Mouse (Mus musculus): ENCODE measurements at regions not wholly inside any gene's neighbourhood (a gene's known extent, or its start where the extent isn't known, plus 50 kb on each side); places are given as distances from the start of the nearest gene placed in this dataset.

DNA sequence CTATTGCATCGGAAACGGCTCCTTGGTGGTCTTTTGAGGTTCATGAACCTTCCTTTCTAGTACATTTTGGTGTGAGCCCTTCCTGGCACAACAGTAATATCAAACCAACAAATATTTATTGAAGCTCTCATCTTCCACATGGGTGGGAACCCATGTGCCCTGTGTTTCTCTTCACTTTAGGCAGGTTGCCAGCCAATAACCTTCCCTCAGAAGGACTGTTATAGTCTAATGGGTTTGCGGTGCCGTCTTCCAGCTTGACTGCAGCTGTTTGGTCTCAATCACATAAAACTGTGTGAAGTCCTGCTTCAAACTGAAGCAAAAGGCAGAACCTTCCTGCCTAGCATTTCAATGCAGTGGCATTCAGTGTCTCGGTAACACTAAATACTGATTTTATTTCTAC is 69.4 kb upstream of the Irak1bp1 start:
- TF ChIP-seq CTCF (IDR thresholded peaks at IDR 0.05; ENCODE audit: low read depth) (no peak), EP300 (IDR thresholded peaks at IDR 0.05; ENCODE audit: low read depth) (no peak)

All from heart, postnatal 0 days (tissue).